Mouse (Mus musculus): Measurements from ENCODE around the gene Ceacam9.

DNA sequence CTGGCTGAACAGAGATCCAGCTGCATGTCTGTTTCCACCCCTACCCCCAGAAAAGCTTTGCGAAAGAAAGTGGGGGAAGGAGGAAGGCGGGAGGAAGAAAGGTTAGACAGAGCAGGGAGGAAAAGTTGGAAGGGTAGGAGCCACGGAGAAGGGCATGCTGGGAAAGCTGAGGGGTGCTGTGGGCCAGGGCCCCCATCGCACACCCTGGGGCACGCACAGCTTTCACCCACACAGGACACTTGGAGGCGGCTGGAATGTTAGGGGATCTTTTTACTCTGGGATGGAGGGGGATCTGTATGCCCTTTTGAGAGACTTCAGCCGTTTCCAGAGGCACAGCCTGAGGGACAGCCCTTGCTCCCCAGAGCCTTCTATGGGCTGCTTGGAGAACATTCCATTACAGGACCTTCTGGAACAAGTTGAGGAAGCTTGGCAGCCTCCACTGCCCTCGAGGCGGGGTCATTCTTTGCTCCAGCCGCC is 39.3 kb downstream of the Ceacam9 start:
- TF ChIP-seq BHLHE40 (IDR thresholded peaks at IDR 0.05; ENCODE audit: borderline replicate concordance, low read depth, low read length) = no peak
- TF ChIP-seq ZMIZ1 (IDR thresholded peaks at IDR 0.05; ENCODE audit: low read depth, low read length) = no peak
- no peak for TF ChIP-seq ZNF384 (IDR thresholded peaks at IDR 0.05; ENCODE audit: low read depth, low read length)
- TF ChIP-seq MEF2A (IDR thresholded peaks at IDR 0.05; ENCODE audit: extremely low read depth, insufficient replicate concordance, low read depth, low read length, poor library complexity, severe bottlenecking) = no peak
- TF ChIP-seq HCFC1 (IDR thresholded peaks at IDR 0.05; ENCODE audit: low read depth, low read length) = no peak
- TF ChIP-seq USF2 (IDR thresholded peaks at IDR 0.05; ENCODE audit: borderline replicate concordance in 1 of 2, insufficient read depth in 1 of 2, low read depth in 1 of 2, low read length in 2 of 2) = no peak
- no peak for TF ChIP-seq POLR2A (IDR thresholded peaks at IDR 0.05; ENCODE audit: control insufficient read depth in 1 of 2, insufficient read depth in 1 of 2, low read depth in 1 of 2, low read length in 2 of 2, poor library complexity in 1 of 2)
- no peak for TF ChIP-seq EP300 (IDR thresholded peaks at IDR 0.05; ENCODE audit: low read depth in 1 of 2, low read length in 2 of 2)
- TF ChIP-seq TAL1 (IDR thresholded peaks at IDR 0.05; ENCODE audit: low read length) = no peak
- TF ChIP-seq CTCF (IDR thresholded peaks at IDR 0.05 in 2 of 3, conservative IDR thresholded peaks at IDR 0.05 in 1 of 3; ENCODE audit: control insufficient read depth in 1 of 3, insufficient read depth in 1 of 3, low read depth in 2 of 3, low read length in 3 of 3, poor library complexity in 1 of 3, severe bottlenecking in 1 of 3) = no peak
